Mouse (Mus musculus): ENCODE measurements at regions not wholly inside any gene's neighbourhood (a gene's known extent, or its start where the extent isn't known, plus 50 kb on each side); places are given as distances from the start of the nearest gene placed in this dataset.

DNA sequence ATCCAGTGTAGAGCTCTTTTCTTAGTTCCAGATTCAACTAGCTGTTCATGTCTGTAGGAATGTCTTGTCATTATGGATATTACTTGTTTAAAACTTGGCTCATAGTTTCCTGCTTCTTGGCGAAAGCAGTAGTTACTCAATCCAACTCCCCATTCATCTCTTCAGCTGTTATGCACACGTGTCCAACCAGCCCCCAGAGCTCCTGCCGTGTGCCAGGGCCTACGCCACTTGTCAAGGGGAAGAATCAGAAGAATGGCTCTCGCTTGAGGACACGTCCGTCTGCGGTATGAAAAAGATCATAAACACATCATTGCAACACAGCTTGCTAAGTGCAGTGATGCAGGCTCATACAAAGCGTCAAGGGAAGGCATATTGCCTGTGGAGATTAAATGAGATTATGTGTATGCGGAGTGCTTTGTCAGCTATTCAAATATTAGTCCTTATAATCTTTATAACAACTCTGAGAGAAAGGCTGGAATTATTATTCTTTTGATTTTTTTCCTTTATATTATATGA lies 223.0 kb upstream of the Chd6 start:
- no peak for TF ChIP-seq POLR2A (IDR thresholded peaks at IDR 0.05; ENCODE audit: insufficient read depth, low read length)
- no peak for TF ChIP-seq CTCF (IDR thresholded peaks at IDR 0.05; ENCODE audit: low read depth, low read length)
- no peak for TF ChIP-seq EP300 (IDR thresholded peaks at IDR 0.05; ENCODE audit: insufficient read depth, low read depth, low read length)

Data from ES-Bruce4 (cell line).